Mouse (Mus musculus) hematopoietic stem cell, adult 5-6 weeks (primary cell): ENCODE data around the gene Actg2. TPM values are rescaled to one million over a fixed set of nuclear protein-coding genes. Genes with fewer than 3 reads are reported as not detected.

Experiments used
- ATAC-seq, 2 experiments: fragments of 125-278 bp in 1 of 2; replicated peaks in 1 of 2; 2 replicates each; pipeline ENCODE4 v1.8.0; 2016 to 2017; ENCODE audit warnings: inconsistent platforms in 2 of 2, mild to moderate bottlenecking in 2 of 2, moderate number of reproducible peaks in 2 of 2, low read depth in 1 of 2, moderate TSS enrichment in 1 of 2; ENCODE audit not compliant: low FRiP score in 2 of 2, poor library complexity in 2 of 2, severe bottlenecking in 2 of 2, insufficient read depth in 1 of 2, low TSS enrichment in 1 of 2
- total RNA-seq: library from RNA; stranded (forward); fragments of 172-1452, 232-1000 nt; gene quantifications from 2 replicates; pipeline ENCODE4 v1.2.3, GENCODE M21; 2017

The Actg2 gene
- total RNA-seq, 1 experiment from 2014 or later = not detected

DNA sequence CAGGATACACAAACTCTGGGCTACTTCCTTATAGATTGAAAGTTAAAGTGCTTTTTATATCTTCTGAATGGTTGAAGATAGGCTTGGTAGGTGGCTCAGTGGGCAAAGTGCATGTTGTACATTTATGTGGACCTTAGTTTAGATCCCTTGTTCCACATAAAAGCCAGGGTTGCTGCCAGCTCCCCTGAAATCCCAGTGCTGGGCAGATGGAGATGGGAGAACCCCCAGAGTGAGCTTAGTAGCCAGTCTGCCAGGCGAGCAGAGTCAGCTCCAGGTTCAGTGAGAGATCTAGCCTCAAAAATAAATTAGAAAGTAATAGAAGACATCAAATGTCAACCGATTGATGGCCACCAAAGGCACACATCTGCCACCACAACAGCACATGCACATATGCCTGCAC is 3.5 kb downstream of the Actg2 start:
- ATAC-seq = no peak

GRCm38 (mm10) chr6:83523194-83523593 is 12.9 kb downstream of the Actg2 start:
- ATAC-seq = no peak

DNA sequence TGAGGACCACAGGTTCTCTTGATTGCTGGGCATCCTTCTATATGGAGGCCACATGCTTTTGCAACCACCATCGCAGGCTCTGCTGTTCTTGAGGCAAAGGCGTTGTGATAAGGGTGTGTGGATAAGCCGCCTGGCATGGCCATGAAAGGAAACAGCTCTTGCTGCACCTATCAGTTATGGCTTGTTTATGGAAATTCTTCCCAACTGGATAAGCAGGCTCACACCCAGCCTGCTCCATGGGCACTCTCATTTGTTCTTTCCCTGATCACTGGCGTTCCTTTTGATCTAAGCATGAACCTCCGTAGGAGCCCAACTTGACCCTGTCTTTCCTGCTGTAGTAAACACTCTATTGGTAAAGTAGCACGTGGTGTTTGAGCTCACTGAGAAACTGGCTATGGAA is 14.3 kb downstream of the Actg2 start:
- ATAC-seq = no peak

DNA sequence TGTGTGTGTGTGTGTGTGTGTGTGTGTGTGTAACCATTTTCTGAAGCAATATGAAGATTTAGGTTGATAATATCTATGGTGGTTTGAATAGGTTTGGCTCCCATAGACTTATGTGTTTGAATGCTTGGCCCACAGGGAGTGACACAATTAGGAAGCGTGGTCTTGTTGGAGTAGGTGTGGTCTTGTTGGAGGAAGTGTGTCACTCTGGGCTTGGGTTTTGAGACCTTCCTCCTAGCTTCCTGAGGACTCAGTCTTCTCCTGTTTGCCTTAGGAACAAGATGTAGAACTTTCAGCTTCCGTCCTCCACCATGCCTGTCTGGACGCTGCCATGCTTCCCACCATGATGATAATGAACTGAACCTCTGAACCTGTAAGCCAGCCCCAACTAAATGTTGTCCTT is 17.4 kb downstream of the Actg2 start:
- ATAC-seq = no peak

DNA sequence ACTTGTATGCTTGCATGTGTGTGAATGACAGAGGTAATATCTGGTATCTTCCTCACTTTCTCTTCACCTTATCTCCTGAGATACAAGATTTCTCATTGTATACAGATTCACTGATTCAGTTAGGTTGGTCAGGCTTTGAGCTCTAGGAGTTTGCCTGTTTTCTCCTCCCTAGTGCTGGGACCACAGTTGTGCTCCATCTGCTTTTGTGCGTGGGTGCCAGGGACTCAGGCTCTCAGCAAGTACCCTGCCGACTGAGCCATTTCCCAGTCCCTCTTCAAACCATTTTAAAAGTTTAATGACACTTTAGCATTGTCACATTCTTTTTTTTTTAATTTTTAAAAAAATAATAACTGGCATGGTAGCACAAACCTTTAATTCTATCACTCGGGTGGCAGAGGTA is 20.9 kb downstream of the Actg2 start:
- no peak for ATAC-seq

GRCm38 (mm10) chr6:83512495-83512894 is 23.6 kb downstream of the Actg2 start:
- peak; percentile 53 to 64; a peak in 2 of 4 replicates for ATAC-seq

DNA sequence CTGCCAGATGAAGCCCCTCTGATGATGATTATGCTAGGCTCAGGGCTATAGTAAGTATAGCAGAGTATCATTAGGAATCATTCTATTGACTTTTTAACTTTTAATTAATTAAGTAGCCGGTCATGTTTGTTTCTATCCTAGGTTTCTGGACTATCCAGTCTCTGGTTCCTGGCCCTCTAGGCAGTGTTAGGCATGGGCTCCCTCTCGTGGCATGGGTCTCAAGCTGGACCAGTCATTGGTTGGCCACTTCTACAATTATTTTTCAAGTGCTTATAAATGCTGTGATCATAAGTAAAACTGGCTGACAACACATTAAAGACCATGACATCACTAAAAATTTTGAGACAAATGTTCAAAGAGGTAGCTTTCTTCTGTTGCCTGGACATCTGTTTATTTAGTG is 25.9 kb downstream of the Actg2 start:
- no peak for ATAC-seq

DNA sequence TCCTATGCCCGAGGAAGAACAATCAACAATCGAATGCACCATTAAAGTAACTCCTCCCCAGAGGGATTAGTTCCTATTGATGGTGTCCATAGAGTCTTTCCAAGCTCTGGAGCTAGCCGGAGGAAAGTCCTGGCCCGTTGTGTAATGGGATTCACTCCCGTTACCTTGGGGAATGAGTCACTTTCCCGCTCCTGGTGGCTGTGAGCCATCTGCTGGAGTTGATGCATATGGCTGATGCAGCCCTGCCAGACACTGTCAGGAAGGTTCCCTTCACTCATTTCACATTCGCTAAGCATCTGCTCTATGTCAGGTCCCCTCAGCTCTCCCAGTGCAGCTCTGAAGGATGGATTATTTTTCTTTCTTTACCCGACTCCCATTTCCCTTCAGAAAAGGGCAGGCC is 26.6 kb downstream of the Actg2 start:
- ATAC-seq = no peak

- ATAC-seq = no peak; a peak in 1 of 4 replicates
Observed at GRCm38 (mm10) chr6:83507168-83507546, 28.9 kb downstream of the Actg2 start.

DNA sequence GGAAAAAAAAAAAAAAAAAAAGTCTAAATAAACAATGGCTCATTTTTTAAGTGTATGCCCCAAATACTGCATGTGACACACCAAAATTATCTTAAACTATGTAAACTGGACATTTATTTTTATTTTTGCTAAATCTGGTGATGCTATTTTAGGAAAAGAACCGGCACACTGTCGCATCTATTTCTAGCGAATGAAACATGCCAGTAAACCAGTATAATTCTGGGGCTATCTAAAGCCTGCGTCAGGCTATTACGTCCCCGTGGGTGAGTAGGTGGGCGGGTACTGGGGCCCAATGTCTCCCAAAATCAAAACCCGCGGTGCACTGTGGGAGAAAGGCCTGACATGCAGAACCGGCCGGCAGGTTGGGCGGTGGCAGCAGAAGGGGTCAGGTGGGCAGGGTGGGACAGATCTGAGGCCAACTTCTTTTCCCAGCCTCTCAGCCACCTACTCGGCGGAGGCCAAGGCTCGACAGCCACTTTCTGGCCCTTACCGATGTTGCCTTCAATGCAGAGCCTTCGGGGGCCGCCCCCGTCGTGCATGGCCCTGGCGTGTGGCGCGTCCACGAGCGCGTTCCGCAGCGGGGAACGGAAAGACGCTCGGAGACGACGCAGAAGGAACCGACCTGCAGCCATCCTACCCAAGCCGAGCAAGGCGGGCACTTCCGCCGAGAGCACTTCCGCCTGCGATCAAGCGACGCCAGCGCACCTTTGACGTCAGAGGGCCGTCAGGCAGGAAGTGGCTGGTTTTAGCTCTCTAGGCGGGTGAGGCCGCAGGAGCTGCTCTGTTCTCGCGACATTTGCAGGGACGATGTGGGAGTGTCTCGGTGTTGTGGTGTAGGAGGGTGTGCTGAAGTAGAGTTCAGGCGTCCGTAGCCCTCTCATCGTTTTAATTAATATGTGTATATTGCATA is 29.6 kb downstream of the Actg2 start, which contains the start of gene Dguok:
TSS of gene Dguok (minus strand) at position 712 of the 910 bp plus-strand sequence.
- ATAC-seq = peak; percentile 92 to 94

- ATAC-seq = no peak
Observed at GRCm38 (mm10) chr6:83505554-83505953, 30.5 kb downstream of the Actg2 start.

GRCm38 (mm10) chr6:83503361-83503760 is 32.7 kb downstream of the Actg2 start:
- no peak for ATAC-seq

DNA sequence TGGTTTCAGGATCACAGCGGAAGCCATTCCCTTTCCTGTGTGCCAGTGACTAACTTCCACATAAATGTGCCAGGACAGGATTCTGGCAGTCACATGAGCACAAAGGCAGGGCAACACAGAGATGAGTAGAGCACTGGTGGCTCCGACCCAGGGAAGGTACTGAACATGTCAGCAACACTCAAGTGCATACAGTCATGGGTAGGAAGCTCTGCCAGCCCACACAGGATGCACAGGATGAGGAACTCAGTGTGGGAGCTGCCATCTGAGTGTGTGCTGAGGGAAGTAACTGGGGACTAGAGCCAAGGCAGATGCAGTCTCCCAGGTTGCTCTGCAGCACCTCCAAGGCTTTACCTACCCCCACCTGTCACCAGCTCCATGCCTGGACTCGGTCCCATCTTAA is 33.4 kb downstream of the Actg2 start:
- ATAC-seq = peak; percentile 66 to 68; a peak in 3 of 4 replicates

GRCm38 (mm10) chr6:83501524-83502310 is 34.3 kb downstream of the Actg2 start:
- ATAC-seq = no peak

- ATAC-seq = no peak
Observed at GRCm38 (mm10) chr6:83500462-83500861, 35.6 kb downstream of the Actg2 start.

DNA sequence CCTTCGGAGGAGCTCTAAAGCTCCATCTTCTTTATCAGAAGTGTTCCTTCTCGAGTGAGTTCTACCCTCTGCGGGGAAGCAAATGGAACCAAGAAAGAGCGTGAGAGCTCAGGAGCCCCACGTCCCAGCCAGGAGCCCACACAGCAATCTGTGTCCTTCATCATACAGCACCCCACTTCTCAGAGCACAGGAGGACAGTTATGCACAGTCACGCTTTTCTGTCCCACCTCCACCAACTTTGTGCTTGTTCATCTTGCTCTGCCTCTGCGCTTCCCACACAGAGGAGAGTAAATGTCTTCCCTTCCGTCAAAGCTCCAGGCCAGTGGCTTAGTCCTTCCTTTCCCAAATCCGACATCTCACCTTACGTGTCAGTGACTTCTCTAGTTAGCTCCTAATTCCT is 37.0 kb downstream of the Actg2 start:
- ATAC-seq = no peak

GRCm38 (mm10) chr6:83496753-83497710 is 39.0 kb downstream of the Actg2 start:
- ATAC-seq = no peak
